Mouse (Mus musculus) gastrocnemius, postnatal 10 days (tissue): ENCODE results near the gene Tekt5. TPM values are rescaled to one million over a fixed set of nuclear protein-coding genes. Genes with fewer than 3 reads are reported as not detected.

ENCODE experiments used
- DNase-seq: peaks from one replicate; pipeline ENCODE4 v3.0.0; 2021; ENCODE audit warnings: mixed read lengths
- total RNA-seq, 2 experiments: library from RNA; stranded (reverse); gene quantifications; 2 replicates each; pipeline ENCODE4 v1.2.3; 2021

The Tekt5 gene
- total RNA-seq, 2 experiments from 2014 or later, result 0.23 to 0.31 TPM

DNA sequence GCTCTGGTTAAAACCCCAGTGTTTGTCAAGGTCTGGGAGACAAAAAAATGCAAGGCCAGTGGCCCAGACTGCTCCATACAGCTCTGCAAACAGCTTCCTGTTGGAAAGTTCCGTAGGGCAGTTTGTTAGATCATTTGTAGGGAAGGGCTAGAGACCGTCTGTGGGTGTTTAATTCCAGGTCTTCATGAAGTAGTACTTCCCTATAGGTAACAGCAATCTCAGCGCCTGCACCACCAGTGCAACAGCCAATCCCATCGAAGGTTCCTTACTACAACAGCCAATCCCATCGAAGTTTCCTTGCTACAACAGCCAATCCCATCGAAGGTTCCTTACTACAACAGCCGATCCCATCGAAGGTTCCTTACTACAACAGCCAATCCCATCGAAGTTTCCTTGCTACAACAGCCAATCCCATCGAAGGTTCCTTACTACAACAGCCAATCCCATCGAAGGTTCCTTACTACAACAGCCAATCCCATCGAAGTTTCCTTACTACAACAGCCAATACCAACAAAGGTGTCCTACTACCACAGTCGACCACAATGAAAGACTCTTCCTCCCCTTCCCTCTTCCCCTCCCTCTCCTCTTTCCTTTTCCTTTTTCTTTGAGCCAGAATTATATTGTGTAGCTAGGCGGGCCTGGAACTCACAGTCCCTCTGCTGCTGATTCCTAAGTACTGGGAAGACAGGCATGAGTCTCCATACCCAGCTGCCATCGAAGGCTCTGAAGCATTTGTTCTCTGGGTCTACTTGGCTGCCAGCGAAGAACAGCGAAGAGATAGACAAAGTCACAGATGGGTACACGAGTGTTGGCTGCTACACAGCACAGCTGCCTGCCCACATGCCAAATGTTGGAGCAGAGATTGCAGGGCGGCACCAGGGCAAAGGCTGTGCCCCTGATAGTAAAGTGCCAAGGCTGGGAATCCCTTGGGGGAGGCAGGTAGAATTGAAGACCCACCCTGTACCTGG, 58.6 kb downstream of the Tekt5 start:
- no peak for DNase-seq

DNA sequence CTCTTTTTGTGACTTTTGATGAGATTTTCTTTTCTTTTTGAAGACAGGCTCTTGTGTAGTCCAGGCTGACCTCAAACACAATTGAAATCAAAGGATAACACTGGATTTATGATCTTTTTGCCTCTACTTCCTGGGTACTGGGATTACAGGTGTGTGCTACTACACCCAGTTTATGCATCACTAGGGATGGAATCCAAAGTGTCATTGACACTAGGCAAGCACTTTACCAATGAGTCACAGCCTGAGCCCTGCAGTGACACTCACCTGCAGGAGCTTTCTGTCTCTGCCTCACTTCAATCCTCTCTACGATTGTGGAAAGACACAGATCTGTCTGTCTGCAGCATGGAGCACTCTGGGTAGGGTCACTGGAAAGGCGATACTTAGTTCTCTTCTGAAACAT, 59.3 kb downstream of the Tekt5 start:
- no peak for DNase-seq

DNA sequence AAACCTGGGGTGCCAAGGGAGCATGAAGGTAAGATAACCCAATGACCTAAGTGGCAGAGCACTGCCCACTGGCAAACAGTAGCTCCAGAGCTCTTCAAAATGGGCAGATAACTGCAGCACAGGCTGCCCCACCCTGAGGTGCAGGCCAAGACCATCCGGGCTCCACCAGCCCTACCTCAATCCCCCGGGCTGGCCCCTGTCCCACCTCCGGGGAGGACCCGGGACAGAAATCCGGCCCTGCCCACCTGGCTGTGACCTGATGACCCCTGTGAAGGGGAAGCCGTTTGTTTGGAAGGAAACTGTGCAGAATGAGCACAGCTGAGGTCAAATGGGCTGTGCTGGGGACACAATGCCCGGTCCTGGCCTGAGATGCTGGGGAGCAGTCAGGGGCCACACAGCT, 62.6 kb downstream of the Tekt5 start:
- no peak for DNase-seq

DNA sequence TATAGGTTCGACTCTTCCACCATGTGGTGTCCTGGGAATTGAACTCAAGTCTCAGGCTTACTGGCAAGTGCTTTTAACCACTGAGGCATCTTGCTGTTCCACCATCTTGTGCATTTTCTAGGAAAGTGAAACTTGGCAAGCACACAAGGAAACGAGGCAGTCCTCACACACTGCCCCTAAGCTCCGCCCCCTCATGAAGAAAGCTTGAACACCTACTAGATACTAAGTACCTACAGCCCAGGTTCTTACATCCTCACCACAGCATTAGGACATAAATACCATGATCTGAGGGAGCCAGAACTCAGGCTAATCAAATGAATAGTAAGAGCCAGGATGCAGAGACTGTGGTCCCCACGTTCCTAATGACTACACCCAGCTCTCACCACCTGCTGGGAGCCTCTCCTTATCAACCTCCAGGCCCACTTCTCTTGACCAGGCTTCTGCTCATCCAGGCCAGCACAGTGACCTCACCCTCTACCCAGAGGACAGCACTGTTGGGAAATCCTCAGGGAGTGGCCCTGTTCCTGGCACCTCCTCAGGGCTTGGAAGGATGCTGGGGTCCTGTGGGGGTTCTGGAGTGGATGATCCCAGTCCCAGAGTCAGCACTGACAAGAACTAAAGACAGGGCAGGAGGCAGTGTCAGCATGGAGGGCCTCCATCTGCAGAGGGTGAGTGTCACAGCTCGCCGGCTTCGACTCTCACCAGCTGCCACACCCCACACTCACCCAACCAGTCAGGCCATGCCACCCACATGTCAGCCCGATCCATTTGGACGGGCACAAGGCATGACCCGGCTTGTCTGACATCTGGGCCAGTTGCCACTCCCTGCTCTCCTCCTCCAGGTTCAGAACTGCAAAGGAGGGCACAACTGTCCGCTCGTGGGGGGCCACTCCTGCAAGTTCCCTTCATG, 64.4 kb downstream of the Tekt5 start:
- no peak for DNase-seq

DNA sequence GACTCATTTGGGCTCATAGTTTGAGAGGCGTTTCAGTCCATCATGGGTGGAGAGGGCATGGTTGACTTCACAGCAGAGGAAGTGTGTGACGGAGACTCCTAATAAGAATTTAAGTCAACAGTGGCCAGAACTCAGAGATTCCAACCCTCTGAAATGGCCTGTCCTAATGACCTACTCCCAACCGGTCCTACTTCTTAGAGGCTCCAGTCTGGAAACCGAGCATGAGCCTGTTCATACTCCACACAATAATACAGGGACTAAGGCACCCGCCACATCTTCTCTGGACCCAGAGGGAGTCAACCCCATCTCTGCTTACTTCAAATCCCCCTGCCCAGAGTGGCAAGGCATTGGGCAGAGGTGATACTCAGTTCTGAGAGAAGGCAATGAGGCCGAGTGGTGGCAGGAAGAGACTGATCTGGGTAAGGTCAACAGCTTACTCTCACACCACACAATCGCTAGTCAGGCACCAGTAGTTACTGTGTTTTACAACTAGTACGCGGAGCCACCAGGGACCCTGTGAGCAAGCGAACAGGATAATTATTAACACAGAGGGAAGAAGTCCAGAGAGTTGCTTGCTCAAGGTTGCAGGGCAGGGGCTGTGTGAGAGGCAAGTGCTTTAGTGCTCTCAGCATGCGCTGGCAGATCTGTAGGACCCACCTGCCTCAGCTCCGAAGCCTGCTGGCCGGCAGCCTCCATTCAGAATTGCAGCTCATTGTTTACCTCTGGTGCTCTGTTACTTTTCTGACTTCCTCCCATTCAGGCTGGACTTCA, 67.5 kb downstream of the Tekt5 start:
- no peak for DNase-seq

DNA sequence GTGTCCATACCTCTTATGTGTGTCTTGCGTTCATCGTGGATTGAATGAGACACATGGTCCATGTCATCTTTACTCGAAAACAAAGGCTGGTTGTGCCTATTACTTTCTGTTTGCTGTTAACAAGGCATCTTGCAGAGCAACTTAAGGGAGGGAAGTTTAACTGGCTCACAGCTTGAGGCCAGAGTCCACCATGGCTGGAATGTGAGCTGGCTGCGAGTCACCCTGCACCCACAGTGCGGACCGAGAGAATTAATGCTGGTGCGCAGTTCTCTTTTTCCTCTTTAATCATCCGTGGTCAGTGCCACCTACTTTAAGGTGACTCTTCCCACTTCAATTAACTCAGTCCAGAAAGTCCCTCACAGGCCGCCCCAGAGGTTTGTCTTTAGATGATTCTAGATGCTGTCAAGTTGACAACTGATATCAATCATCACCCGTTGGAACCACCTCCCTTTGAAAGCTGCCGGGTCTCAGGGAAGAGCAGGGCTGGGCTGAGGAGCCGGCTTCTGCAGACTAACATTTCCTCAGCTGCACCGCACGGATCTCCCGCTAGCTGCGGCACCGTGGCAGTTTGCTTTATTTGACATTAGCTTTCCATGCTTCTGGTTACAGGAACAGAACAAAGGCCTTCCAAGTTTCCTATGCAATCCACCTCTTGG, 75.2 kb downstream of the Tekt5 start:
- DNase-seq, result no peak

DNA sequence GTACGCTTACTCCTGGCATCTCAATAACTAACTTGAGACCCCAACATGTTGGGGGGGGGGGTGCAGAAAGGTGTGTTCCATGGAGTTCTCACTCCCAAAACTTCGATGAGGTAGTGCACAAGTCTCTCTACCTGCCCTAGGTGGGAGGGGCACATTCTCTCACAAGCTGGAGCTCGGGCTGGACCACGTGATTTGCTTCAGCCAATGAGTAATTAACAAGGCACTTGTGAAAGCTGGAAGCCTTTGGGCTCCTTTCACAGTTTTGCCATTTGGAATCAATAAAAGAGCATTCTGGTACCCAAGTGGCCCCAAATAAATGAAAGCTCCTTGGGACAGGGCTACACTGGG, 78.1 kb downstream of the Tekt5 start:
- no peak for DNase-seq

DNA sequence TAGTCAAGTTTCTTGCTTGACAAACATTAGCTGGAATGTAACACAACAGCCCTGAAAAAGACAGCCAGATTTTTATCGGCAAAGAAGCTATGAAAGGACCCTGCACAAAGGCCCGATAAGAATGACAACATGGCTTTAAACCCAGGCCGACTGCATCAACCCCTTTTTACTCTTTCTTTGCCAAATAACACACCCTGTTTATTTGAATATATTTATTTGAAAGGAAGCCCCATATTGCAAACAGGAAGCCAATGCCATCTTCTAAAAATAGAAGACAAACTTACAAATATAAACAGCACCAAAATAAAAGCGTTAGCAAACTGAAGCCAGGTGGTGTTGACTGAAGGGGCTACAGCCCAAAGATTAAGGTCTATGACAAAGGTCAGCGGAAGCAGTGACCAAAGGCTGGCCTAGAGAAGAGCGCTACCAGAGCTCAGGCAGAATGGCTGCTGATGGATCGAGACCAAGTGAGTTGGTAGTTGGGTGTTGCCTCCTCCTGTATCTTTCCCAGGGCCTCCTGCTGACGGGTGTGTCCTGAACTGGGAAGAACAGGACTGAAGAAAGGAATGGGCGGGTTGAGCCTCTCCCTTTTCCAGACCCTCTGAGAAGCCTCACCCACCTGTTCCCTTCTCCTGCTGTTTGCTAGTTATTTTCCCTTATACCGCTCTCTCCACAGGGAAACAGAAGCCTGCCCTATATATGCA, 78.6 kb downstream of the Tekt5 start:
- no peak for DNase-seq

DNA sequence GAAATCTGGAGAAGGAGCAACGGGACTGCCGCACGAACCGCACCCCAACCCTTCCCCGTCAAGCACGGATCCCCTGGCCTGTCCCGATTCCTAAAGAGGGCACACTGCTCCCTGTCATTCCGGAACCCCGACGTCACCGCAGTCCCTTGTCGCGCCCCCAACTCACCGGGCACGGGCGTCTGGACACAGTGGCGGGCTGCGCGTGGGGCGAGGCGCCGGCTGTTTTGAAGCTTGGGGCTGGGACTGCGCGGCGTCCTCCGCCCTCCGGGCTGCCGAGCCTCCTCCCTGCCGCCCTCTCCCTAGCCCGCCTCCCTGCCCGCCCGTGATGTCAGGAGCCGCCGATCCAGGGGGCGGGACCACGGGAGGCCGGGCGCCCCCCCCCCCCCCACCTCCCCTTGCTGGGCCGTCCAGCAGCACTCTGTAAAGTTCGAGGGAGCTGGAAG, 81.6 kb downstream of the Tekt5 start, which contains the start of gene Emp2:
Gene Emp2 (minus strand): TSS at position 323 of the 443 bp plus-strand sequence.
- peak; percentile 67 for DNase-seq

DNA sequence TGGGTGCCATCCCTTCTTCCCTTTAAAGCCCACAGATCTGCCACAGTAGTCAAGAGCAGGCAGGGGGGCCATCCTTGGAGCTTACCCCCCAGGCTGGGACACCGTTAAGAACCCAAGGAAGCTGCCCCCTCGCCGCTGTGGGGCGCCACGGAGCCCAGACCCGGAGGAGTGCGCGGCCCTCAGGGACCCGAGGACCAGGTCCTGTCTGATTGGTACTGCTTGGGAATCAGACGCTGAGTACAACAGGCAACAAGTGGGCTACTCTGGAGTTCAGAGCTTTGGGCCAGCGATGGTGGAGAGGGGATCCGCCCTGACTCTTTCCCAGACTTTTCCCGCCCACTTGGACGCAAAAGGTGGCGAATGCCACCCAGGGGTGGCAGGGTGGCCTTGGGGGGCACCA, 82.1 kb downstream of the Tekt5 start:
- peak; percentile 30 for DNase-seq

DNA sequence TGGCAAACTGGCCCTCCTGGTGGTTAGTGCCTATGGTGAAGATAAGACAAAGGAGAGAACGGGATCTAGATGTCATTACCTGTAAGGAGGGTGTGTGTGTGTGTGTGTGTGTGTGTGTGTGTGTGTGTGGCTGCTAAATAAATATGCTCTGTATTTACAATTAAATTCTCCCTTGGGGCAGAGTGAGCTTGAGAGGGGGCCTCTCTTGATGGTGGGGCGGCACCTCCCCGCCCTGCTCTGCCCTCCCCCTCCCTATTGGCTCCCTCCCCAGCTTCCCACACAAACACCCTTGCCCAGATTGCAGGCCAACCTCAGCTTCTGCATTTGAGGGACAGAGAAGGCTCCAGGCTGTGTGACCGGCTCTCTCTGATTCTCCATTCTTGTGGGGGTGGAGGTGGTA, 83.3 kb downstream of the Tekt5 start:
- no peak for DNase-seq

DNA sequence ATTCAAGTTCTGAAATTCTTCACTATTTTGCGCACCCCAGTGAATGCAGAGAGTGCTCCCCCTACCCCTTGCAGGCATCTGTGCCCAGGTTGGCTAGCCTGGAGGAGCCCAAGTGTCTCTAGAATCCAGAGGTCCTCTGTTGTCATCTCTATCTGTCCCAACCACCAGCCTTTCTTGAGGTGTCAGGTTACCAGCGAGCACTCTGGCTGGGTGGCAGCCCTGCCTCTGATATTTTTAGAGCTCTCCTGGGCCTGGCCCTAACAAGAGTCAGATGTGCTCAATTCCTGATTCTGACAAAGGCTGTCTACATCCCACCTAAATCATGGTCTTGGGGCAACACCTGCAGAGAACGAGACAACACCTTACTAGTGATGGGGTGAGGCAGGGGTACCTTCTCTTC, 84.2 kb downstream of the Tekt5 start:
- no peak for DNase-seq

DNA sequence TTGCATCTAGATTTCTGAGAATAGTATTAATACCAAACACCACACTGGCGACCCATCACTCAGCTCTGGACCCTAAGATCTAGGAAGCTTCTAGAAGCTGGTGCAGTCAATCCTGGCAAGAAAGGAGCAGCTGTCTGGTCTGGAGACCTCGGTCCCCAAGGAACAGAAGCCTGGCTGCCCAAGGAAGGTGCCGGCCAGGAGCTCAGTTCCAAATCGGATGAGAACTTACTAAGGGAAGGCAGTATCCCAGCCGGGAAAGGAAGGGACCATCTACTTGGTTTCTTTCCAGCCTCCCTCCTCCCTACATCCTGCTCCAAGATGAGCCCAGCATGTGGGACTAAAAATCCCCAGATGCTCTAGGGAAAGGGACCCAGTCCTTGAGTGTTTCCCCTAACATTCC, 84.8 kb downstream of the Tekt5 start:
- DNase-seq, result no peak

Other genes starting within 250 kb of the Tekt5 start
- gene Rpl39l, start 225.3 kb downstream of the Tekt5 start, total RNA-seq, result 1 to 10 TPM in 1 of 2 experiments, not detected in 1; 1.0 TPM
- gene Atf7ip2, start 202.8 kb downstream of the Tekt5 start, total RNA-seq, result not detected
- gene Emp2, start 81.5 kb downstream of the Tekt5 start, total RNA-seq, result 10 to 100 TPM; 12.3 to 14.4 TPM
- 1 to 10 TPM; 7.8 to 8.5 TPM for gene Nubp1, start 16.5 kb upstream of the Tekt5 start, total RNA-seq
- gene Tvp23a, start 51.9 kb upstream of the Tekt5 start, total RNA-seq, result 1 to 10 TPM; 1.2 TPM
- gene Ciita, start 84.6 kb upstream of the Tekt5 start, total RNA-seq, result under 1 TPM; 0.14 to 0.21 TPM
- gene Dexi, start 147.6 kb upstream of the Tekt5 start, total RNA-seq, result 10 to 100 TPM; 26.8 to 30.3 TPM
- 10 to 100 TPM; 24.5 to 25.8 TPM for gene Clec16a, start 149.8 kb upstream of the Tekt5 start, total RNA-seq